Mouse (Mus musculus) bone marrow macrophage, adult 2 months (primary cell): ENCODE data around the gene Wdr26.

Source experiments
- CTCF ChIP-seq: IDR thresholded peaks from 2 replicates; pipeline ENCODE4 v1.5.1; 2012; ENCODE audit warnings: low read depth, mild to moderate bottlenecking, low read length, moderate library complexity
- POLR2A ChIP-seq: IDR thresholded peaks from 2 replicates; pipeline ENCODE4 v1.6.1; 2012; ENCODE audit warnings: mild to moderate bottlenecking, low read depth, low read length, borderline replicate concordance

GRCm38 (mm10) chr1:181241185-181241584, 29.4 kb upstream of the Wdr26 start:
- no peak for TF ChIP-seq CTCF
- no peak for TF ChIP-seq POLR2A
